Mouse (Mus musculus): ENCODE measurements around the gene Dusp18. TPM values are rescaled to one million over a fixed set of nuclear protein-coding genes. Genes with fewer than 3 reads are reported as not detected.

The Dusp18 gene
- total and polyA plus RNA-seq, 3 experiments, result 2.8 to 6.6 (median 4.8) TPM

DNA sequence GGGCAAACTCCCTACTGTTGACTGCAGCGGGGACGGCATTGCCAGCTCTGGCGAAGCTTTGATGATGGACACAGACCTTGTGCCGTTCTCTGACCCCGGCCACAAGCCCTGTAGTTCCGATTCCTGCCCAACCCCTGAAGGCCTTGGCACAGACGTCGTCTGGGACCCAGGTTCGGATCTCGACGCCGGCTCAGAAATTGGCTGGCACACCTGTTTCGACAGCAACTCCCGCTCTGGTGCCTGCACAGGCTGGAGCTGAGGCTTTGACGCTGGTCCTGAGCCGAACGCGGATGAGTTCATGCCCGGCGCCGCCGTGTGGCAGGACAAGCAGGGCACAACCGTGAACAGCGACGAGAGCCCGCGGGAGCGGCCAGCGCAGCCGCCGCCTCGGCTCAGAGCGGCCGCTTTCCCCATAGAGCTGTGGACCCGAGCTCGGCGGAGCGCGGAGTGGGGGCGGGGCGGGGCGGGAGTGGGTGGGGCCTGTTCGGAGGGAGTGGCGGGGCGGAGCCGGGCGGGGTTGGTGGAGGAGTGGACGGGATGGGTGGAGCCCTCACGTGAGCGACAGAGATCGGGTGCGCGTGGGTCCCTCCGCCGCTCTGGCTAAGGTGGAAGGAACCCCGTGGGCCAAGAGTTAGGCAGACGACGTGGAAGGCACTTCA, 31.5 kb upstream of the Dusp18 start, which contains the start of gene Osbp2:
Gene Osbp2, minus strand, starts transcription at position 450 of the 659 bp plus-strand sequence.
- Histone ChIP-seq H3K4me3 (replicated peaks in 1 of 3; ENCODE audit: low read depth in 2 of 3, low read length in 2 of 3, poor library complexity in 1 of 3) (no peak within 1 kb of the TSS), H3K9ac (ENCODE audit: insufficient read depth, low read depth) (no peak within 1 kb of the TSS), H3K79me2 (replicated peaks; ENCODE audit: control insufficient read depth, extremely low read depth, insufficient read depth, poor library complexity, severe bottlenecking) (no peaks in the 10 kb centered on the region), H3K9me3 (replicated peaks; ENCODE audit: low read length) (peaks cover 2% of the 10 kb centered on the region), H3K36me3 (replicated peaks in 1 of 2; ENCODE audit: control insufficient read depth in 1 of 2, insufficient read depth in 1 of 2, low read length in 1 of 2) (no peaks in the 10 kb centered on the region), H3K27me3 (replicated peaks) (no peaks in the 10 kb centered on the region), H3K27ac (ENCODE audit: insufficient read depth, low read depth) (no peak within 1 kb of the TSS), H3K4me1 (ENCODE audit: control insufficient read depth in 1 of 2, insufficient read depth in 2 of 2) (no peaks in the 10 kb centered on the region), H3K4me2 (ENCODE audit: insufficient read depth, low read depth, poor library complexity, severe bottlenecking) (no peak within 1 kb of the TSS)
- DNase-seq (ENCODE audit: extremely low read depth), result no peak
- dilution Hi-C loops (cut with MboI; ENCODE audit: extremely low pct_ligation_motif_present, extremely low pct_unique_long_range_greater_than_20kb, low sequenced_read_pairs), result no loop called here
- in situ Hi-C loops (cut with MboI; ENCODE audit: low pct_ligation_motif_present, low pct_unique_long_range_greater_than_20kb, low sequenced_read_pairs), result no loop called here
- no peak for TF ChIP-seq ETS1 (conservative IDR thresholded peaks at IDR 0.05; ENCODE audit: low read depth, low read length)
- no peak for TF ChIP-seq NELFE (IDR thresholded peaks at IDR 0.05; ENCODE audit: low read depth, low read length)
- TF ChIP-seq MAZ (IDR thresholded peaks at IDR 0.05; ENCODE audit: low read depth, low read length), result no peak
- TF ChIP-seq RAD21 (IDR thresholded peaks at IDR 0.05; ENCODE audit: low read depth, low read length), result no peak
- no peak for TF ChIP-seq JUN (IDR thresholded peaks at IDR 0.05; ENCODE audit: insufficient read depth, low read depth, low read length)
- no peak for TF ChIP-seq ZMIZ1 (IDR thresholded peaks at IDR 0.05; ENCODE audit: low read depth, low read length)
- no peak for TF ChIP-seq USF1 (IDR thresholded peaks at IDR 0.05; ENCODE audit: low read depth, low read length)
- no peak for TF ChIP-seq ELF1 (IDR thresholded peaks at IDR 0.05; ENCODE audit: low read depth, low read length)
- TF ChIP-seq ZKSCAN1 (IDR thresholded peaks at IDR 0.05; ENCODE audit: borderline replicate concordance, low read depth, low read length), result no peak
- TF ChIP-seq IRF4 (IDR thresholded peaks at IDR 0.05; ENCODE audit: low read depth, low read length), result no peak
- TF ChIP-seq MXI1 (IDR thresholded peaks at IDR 0.05; ENCODE audit: low read depth, low read length), result no peak
- no peak for TF ChIP-seq CTCF (conservative IDR thresholded peaks at IDR 0.05 in 1 of 2, IDR thresholded peaks at IDR 0.05 in 1 of 2; ENCODE audit: low read depth in 2 of 2, low read length in 2 of 2)
- no peak for TF ChIP-seq ZNF384 (IDR thresholded peaks at IDR 0.05; ENCODE audit: low read depth, low read length)

DNA sequence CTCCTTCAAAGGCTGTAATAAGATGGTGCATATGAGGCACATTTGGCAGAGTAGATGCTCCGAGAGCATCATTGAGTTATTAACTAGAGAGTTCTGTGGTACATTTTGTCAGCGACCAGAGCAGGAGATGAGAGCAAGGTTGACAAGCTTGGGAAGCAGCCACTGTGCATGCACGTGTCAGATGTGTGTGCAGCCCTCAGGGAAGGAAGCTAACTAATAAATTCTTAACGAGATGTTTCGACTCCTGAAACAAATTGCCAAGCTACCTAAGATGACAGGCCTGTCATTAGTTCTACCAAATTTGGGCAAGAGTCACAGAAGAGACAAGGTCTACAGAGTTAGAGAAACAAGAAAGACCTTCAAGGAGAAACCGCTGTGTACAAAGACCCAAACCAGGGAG, 30.7 kb upstream of the Dusp18 start:
- DNase-seq (ENCODE audit: extremely low read depth), result no peak
- Histone ChIP-seq H3K4me1 (ENCODE audit: control insufficient read depth in 1 of 2, insufficient read depth in 2 of 2) (no peaks in the 10 kb centered on the region), H3K36me3 (replicated peaks in 1 of 2; ENCODE audit: control insufficient read depth in 1 of 2, insufficient read depth in 1 of 2, low read length in 1 of 2) (no peaks in the 10 kb centered on the region), H3K9ac (ENCODE audit: insufficient read depth, low read depth) (no peak overlapping the region), H3K79me2 (replicated peaks; ENCODE audit: control insufficient read depth, extremely low read depth, insufficient read depth, poor library complexity, severe bottlenecking) (no peaks in the 10 kb centered on the region), H3K27me3 (replicated peaks) (no peaks in the 10 kb centered on the region), H3K4me3 (replicated peaks in 1 of 3; ENCODE audit: low read depth in 2 of 3, low read length in 2 of 3, poor library complexity in 1 of 3) (no peak overlapping the region), H3K9me3 (replicated peaks; ENCODE audit: low read length) (peaks cover 2% of the 10 kb centered on the region), H3K4me2 (ENCODE audit: insufficient read depth, low read depth, poor library complexity, severe bottlenecking) (no peak overlapping the region), H3K27ac (ENCODE audit: insufficient read depth, low read depth) (no peak overlapping the region)
- in situ Hi-C loops (cut with MboI; ENCODE audit: low pct_ligation_motif_present, low pct_unique_long_range_greater_than_20kb, low sequenced_read_pairs), result no loop called here
- TF ChIP-seq ETS1 (conservative IDR thresholded peaks at IDR 0.05; ENCODE audit: low read depth, low read length) (no peak), UBTF (IDR thresholded peaks at IDR 0.05; ENCODE audit: low read depth, low read length) (no peak), JUN (IDR thresholded peaks at IDR 0.05; ENCODE audit: insufficient read depth, low read depth, low read length) (no peak), MAZ (IDR thresholded peaks at IDR 0.05; ENCODE audit: low read depth, low read length) (no peak), NRF1 (IDR thresholded peaks at IDR 0.05; ENCODE audit: low read depth, low read length) (no peak), POLR2A (IDR thresholded peaks at IDR 0.05; ENCODE audit: low read depth, low read length) (no peak), ZNF384 (IDR thresholded peaks at IDR 0.05; ENCODE audit: low read depth, low read length) (no peak), MEF2A (IDR thresholded peaks at IDR 0.05; ENCODE audit: borderline replicate concordance, low read depth, low read length) (no peak), BHLHE40 (IDR thresholded peaks at IDR 0.05; ENCODE audit: low read depth, low read length) (no peak), ZKSCAN1 (IDR thresholded peaks at IDR 0.05; ENCODE audit: borderline replicate concordance, low read depth, low read length) (no peak), TCF12 (IDR thresholded peaks at IDR 0.05; ENCODE audit: low read depth, low read length) (no peak), NELFE (IDR thresholded peaks at IDR 0.05; ENCODE audit: low read depth, low read length) (no peak), MAX (IDR thresholded peaks at IDR 0.05; ENCODE audit: low read length) (no peak), CTCF (conservative IDR thresholded peaks at IDR 0.05 in 1 of 2, IDR thresholded peaks at IDR 0.05 in 1 of 2; ENCODE audit: low read depth in 2 of 2, low read length in 2 of 2) (no peak), E2F4 (IDR thresholded peaks at IDR 0.05; ENCODE audit: insufficient replicate concordance, low read depth, low read length) (no peak), CHD2 (IDR thresholded peaks at IDR 0.05; ENCODE audit: low read length) (no peak), POLR2AphosphoS2 (IDR thresholded peaks at IDR 0.05; ENCODE audit: low read depth, low read length) (no peak)
- dilution Hi-C loops (cut with MboI; ENCODE audit: extremely low pct_ligation_motif_present, extremely low pct_unique_long_range_greater_than_20kb, low sequenced_read_pairs), result no loop called here
